Mouse (Mus musculus) layer of hippocampus, adult 9-11 months (tissue): ENCODE results near the gene Ube2h.

ENCODE experiments used
- DNase-seq: peaks from one replicate; pipeline ENCODE4 v3.0.0; 2022

The Ube2h gene

GRCm38 (mm10) chr6:30304399-30304917, at the start of gene Ube2h:
Gene Ube2h, minus strand, starts transcription at chr6:30304539.
- DNase-seq = peak; percentile 99

GRCm38 (mm10) chr6:30353661-30354060, 49.3 kb upstream of the Ube2h start:
- no peak for DNase-seq

- no peak for DNase-seq
These were observed 48.4 kb upstream of the Ube2h start for GRCm38 (mm10) chr6:30352762-30353161.

DNA sequence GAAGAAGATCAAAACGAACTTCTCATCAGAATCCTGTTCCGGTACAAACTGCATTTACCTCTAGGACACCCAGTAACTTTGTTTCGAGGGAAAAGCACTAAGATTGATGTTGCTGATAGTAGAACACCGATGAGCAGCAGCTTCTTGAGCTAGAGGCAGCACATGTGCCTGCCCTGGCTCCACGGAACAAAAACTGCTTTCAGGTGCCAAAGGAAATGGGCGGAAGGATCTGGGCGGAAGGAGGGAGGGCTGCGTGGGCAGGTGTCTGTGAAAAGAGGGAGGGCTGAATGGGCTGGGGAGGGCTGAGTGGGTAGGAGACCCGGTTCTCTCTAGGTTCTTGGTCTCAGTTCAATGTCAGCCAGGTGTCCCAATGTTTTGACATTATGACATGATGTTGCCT, 47.0 kb upstream of the Ube2h start:
- no peak for DNase-seq

DNA sequence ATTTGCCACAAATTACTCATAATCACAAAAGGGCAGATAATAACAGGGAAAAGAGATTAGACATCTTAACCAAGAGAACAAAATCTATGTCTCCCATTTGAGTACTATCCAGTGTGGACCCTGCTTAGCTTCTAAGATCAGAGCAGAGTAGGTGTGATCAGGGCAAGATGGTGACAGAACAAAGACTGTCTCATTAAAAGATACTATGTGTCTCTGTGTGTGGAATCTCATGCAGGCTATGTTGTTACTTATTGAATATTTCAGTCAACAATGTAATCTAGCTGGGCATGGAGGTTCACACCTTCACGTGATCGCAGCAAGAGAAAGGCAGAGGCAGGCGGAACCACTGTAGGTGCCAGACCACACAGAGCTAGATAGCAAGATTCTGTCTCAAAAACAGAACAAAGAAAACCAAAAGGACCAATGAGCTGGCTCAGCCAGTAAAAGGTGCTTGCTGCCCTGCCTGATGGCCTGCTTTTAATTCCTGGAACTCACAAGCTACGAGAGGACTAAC, 43.0 kb upstream of the Ube2h start:
- DNase-seq = no peak

DNA sequence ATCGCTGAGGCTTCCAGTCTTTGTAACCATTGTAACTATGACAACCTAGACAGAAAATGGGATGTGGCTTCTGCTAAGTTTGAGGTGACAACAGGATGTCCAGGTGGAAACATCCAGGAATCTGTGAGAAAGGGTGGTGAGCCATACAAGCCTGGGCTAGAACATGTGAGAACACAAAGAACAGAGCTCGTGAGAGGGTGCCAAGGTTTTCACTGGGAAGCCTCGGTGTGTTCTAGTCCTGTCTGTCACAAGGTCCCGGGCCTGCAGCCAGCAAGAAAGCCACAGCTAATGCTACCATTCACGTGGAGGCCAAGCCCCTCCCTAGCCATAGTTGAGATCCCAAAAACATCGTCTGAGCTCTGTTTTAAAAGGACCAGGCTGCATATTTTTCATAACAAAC, 42.4 kb upstream of the Ube2h start:
- DNase-seq = no peak

DNA sequence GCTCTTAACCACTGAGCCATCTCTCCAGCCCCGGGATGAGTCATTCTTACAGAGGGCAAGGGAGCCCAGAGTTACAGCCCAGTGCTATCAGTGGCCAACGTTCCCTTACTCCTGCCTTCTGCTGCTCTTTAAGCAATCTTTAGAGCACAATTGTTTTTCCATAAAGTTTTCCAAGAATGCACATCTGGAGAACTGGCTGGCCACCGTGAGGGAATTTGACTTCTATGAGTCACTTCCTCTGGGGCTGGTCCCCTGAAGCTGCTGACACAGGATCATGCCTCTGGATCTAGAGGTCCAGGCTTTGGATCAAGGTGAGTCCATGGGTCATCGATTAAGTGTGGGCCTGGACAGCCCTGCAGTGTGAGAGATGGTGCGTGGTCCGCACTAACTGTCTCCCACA, 39.7 kb upstream of the Ube2h start:
- no peak for DNase-seq

GRCm38 (mm10) chr6:30340231-30340873, 36.0 kb upstream of the Ube2h start:
- DNase-seq = no peak

DNA sequence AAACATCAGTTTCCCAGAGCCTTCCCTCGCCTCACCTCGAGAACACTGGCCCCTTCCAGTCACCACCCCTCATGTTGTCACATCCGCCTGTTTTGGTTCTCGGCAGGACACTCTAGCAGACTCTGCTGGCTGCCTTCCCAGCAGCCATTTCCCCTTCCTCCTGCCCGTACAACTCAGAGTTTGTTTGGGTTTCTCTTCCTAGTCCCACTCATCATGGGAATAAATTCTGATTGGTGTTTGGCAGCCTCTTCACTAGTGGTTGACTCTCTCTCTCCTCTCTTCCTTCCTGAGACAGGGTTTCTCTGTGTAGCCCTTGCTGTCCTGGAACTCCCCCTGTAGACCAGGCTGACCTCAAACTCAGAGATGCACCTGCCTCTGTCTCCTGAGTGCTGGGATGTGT, 32.6 kb upstream of the Ube2h start:
- DNase-seq = peak; percentile 79

DNA sequence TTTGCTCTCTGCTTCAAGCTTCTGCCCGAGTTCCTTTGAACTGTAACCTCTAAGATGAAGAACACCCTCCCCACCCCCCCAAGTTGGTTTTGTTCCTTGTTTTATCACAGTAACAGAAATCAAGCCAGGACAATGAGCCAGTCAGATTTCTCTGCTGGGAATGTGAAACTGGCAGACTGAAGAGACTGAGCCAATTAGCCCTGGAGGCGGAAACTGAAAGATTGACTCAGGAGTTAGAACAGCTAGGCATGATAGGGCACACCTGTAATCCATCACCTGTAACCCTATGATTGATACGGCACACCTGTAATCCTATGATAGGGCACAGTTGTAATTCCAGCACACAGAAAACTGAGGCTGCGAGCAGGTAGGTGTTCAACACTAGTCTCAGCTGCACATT, 27.9 kb upstream of the Ube2h start:
- DNase-seq = no peak

DNA sequence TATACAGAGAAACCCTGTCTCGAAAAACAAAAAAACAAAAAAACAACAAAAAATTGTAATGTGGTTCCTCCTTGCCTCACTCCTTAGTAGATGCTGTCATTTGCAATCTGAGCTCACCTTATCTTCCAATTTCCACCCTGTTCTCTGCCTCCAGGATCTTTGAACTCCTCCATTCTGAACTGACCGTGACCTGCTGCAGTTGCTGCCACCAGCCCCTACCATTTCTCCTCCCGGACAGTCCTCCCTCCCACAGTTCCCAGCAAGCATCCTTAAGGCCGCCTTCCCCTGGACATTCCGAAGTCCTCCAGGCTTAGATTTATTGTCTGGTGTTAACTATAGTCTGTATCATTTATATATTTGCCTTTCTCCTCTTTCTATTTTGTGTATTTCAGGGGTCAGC, 26.4 kb upstream of the Ube2h start:
- no peak for DNase-seq

GRCm38 (mm10) chr6:30325932-30326501, 21.7 kb upstream of the Ube2h start:
- no peak for DNase-seq

DNA sequence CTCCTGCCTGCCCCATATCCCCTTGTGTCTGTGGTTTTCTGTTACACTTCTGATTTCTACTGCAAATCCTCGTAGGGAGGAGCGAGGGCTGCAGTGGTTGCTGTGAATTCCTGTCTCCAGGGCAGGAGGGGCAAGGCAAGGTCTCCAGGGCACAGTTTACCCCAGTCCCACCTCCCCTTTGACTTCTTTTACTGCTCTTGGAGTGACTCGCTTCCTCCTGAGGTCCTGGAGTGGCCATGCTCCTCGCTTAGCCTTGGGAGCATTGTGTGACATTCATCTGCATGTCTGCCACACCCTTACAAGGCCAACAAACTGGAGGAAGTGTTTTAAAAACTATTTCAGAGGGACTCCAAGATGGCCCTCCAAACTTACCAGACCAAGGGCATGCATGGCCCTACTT, 16.7 kb upstream of the Ube2h start:
- DNase-seq = no peak

GRCm38 (mm10) chr6:30319216-30319615, 14.9 kb upstream of the Ube2h start:
- DNase-seq = no peak

DNA sequence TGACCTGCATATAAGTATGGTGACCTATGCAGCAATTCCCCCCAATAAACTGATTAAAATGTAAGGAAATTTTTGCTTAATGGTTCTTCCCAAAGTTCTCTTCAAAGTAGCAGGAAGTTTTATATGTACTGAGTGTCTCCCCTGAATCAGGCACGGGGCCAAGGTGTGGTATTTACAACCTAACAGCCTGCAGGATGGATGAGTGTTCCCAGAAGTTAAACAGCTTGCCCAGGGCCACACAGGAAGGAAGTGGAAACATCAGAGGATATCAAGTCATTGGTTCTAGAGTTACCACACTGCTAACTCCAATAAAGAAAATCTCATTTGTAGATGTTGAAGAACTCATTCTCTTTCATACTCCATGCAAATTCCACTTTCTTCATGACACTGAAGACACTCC, 7.7 kb upstream of the Ube2h start:
- no peak for DNase-seq

DNA sequence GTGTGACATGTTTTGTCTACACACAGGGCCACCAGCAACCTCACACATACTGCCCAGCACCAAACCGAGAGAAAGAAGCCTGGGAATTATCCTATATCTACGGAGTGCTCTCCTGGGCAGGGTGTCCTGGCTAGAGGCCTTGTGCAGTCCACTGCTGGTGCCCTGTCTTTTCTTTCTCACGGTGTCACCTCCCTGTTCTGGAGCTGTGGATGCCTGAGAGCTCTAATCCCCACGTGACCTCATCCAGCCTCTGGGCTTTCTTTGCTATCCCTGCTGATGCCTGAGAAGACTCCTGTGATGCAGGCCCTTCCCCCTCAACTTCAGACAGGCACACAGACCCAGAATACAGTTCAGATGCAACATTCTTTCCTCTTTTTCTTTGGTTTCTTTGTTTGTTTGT, 4.4 kb upstream of the Ube2h start:
- no peak for DNase-seq

DNA sequence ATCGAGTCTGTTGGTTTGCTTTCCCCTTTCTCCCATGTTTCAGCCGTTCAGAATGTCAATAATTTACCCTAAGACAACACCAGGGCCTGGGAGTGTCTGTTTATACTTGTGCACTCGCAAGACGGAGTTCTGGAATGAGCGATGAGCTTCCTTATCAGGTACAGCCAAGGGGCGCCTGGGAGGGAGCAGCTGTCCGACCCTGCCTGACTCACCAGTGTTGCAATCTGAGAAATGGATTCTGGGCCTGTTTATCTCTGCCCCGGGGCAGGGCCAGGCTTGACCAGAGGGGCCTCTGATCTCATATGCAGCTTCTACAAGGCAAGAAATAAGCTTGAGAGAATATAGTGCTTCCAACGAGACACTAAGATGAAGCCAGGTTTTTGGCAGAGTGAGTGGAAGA, 3.4 kb upstream of the Ube2h start:
- no peak for DNase-seq

DNA sequence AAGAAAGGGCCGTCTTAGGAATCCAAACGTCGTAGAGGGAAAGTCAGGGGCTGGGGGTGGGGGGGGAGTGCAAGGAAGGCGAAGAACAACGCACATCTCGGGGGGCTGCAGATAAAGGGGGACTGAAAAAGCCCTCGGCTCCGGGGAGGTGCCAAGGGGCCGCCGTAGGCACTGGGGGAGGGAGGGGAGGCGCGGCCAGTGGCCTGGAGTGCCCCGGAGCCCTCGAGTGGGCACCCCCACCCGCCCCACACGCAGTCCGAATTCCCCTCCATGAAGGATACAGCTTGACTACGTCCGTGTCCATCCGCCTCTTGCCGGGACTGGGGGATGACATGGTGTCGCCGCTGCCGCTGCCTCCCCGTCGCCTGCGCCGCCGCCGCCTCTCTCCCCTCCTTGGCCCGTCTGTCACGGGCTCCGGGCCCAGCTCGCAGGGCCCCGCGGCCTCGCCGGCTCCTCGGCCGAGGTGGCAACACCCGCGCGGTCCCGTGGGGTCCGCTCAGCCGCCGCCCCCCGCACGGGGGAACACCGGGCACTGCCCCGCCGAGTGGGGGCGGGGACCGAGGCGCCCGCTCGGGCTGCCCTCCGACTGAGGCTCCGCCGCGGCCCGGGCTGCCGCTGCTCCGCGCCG, 454 bp downstream of the Ube2h start:
- DNase-seq = peak; percentile 32

DNA sequence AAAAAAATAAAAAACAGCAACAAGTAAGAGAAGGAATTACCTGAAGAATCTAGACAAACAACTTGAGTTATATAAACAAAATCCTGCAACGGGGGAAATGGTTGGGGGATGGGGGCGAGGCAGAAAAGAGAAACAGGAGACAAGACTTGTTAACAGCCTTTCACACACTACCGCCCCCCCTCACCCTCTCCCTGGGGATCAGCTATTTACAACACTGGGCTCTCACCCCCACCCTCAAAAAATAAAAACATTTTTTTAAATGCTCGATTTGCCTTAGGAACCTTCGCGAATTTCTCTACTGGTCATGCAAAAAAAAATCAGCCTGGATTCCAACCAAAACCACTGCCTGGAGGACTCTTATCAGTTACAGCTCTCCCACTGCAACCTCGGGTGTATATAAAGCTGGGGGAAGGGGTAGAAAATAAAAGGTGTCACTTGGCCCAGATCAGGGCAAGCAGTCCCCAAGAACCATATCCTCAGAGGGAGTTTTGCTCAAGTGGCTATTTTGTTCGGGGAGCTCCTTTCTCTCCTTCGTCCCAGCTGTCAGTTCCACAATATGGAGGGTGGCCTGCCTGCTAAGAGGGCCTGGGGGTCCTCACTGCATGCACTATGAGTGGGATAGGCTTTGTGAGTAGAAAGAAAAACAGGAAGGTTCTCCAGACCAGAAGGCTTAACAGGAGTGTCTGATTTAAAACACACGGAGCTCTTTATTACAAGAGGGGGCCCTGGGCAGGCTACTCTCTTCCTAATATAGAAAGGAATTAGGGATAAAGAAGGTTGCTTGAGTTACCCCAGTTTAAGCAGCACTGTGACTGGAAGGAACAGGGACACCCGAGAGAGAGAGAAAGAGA, 1.3 kb downstream of the Ube2h start:
- no peak for DNase-seq

DNA sequence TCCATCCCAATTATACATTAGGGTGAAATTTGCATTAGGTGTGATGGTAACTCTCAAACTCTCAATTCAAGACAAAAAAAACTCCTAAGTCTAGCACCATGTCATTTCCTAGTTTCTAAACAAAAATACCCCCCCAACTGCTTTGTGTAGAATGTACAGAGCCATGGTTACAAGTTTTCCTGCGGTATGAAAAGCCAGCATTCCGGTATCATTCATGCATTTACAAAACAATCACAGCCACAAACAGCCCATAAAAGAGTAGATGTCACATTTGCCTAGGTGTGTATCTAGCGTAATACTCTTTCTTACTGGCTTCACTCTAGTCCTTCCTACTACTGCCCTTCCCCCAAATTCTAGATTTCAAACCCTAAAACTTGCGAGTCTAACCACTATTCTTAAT, 2.2 kb downstream of the Ube2h start:
- no peak for DNase-seq

- no peak for DNase-seq
These were observed 3.4 kb downstream of the Ube2h start for GRCm38 (mm10) chr6:30300901-30301300.

DNA sequence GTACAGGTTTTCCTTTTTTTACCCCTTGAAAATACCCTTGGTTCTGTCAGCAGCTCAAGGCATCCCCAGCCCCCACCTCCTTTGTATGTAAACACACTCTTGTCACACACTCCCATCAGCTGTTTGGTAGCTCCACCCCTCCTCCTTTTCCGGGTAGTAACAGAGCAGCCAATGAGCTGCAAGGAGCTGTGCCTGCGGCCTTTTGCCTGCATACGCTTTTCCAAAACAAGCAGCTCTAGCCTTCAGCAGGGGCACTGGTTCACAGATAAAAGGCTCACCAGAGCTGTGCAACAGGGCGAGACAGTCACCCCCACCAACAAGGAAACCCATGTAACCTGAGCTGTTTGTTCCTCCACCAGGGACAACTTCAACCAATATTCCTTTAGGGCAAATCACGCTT, 4.0 kb downstream of the Ube2h start:
- peak; percentile 90 for DNase-seq

GRCm38 (mm10) chr6:30299683-30300082, 4.7 kb downstream of the Ube2h start:
- no peak for DNase-seq
